Mouse (Mus musculus) midbrain, embryonic 12.5 days (tissue): ENCODE data around the gene Ggn. TPM values are rescaled to one million over a fixed set of nuclear protein-coding genes. Genes with fewer than 3 reads are reported as not detected.
A peak's percentile ranks its signal among the peaks of the same experiment; 100 is the strongest.
"Not testable (repeated sequence)": the region's sequence is repeated elsewhere in the genome, so short reads cannot be mapped to it uniquely, and the experiment has no call there.

ENCODE experiments used
- ATAC-seq: fragments of 200-750 bp; cut with Nextera tagmentation; 2 replicates; pipeline ENCODE4 v1.8.0; 2017; ENCODE audit warnings: low read depth, moderate TSS enrichment, moderate library complexity; ENCODE audit not compliant: low FRiP score
- H3K27ac ChIP-seq: fragments of 300-500 bp; sonication (generic); replicated peaks from 2 replicates; pipeline ENCODE4 v1.5.1; 2016; ENCODE audit warnings: mild to moderate bottlenecking
- H3K27me3 ChIP-seq: fragments of 300-500 bp; sonication (generic); 2 replicates; pipeline ENCODE4 v1.6.1; 2016; ENCODE audit warnings: mild to moderate bottlenecking
- H3K36me3 ChIP-seq: fragments of 300-500 bp; sonication (generic); 2 replicates; pipeline ENCODE4 v1.6.1; 2016
- H3K4me1 ChIP-seq: fragments of 300-500 bp; sonication (generic); 2 replicates; pipeline ENCODE4 v1.6.1; 2016
- H3K4me2 ChIP-seq: fragments of 300-500 bp; sonication (generic); replicated peaks from 2 replicates; pipeline ENCODE4 v1.6.1; 2016; ENCODE audit warnings: mild to moderate bottlenecking, moderate library complexity
- H3K4me3 ChIP-seq: fragments of 300-500 bp; sonication (generic); 2 replicates; pipeline ENCODE4 v1.5.1; 2016; ENCODE audit warnings: mild to moderate bottlenecking
- H3K9ac ChIP-seq: fragments of 300-500 bp; sonication (generic); replicated peaks from 2 replicates; pipeline ENCODE4 v1.6.1; 2016; ENCODE audit warnings: mild to moderate bottlenecking, moderate library complexity
- H3K9me3 ChIP-seq: fragments of 300-500 bp; sonication (generic); 2 replicates; pipeline ENCODE4 v1.6.1; 2016; ENCODE audit warnings: mild to moderate bottlenecking
- WGBS: fragments of 180-500 bp; shearing (Covaris S2); methylation state at CpG from one replicate; pipeline ENCODE4 v1.1.7; 2016; 5-methylcytosine and 5-hydroxymethylcytosine counted together
- polyA plus RNA-seq: library from polyadenylated mRNA; unstranded; fragments of >200 nt; fragmentation: Nextera tagmentation; extraction: Ambion mirVana; gene quantifications from 2 replicates; pipeline ENCODE4 v1.2.1, GENCODE M21; 2016

The Ggn gene
- polyA plus RNA-seq, 1 experiment from 2014 or later: 0.78 TPM

DNA sequence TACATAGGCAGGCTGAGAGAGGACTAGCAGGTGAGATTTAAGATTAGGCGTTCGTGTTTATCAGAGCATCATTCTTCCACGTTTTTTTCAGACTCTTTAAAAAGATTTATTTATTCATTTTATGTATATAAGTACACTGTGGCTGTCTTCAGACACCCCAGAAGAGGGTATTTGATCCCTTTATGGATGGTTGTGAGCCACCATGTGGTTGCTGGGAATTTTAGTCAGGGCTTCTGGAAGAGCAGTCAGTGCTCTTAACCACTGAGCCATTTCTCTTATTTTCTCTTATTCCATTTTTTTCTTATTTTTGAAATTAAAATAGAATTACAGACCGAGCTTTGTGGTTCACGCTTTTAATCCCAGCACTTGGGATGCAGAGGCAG lies 10.8 kb downstream of the Ggn start:
- peak overlapping the region; percentile 66 for H3K27ac ChIP-seq
- H3K4me2 ChIP-seq: peak overlapping the region; percentile 85
- H3K27me3 ChIP-seq: no peaks in the 10 kb centered on the region
- peaks cover 12% of the 10 kb centered on the region for H3K36me3 ChIP-seq
- no peak overlapping the region for H3K9ac ChIP-seq
- no peaks in the 10 kb centered on the region for H3K9me3 ChIP-seq
- peaks cover 17% of the 10 kb centered on the region for H3K4me1 ChIP-seq
- no peak; the same call in 1 of the 2 replicates for ATAC-seq
- 42% methylated on average over 5 of the region's 5 CpGs for WGBS
- H3K4me3 ChIP-seq: peak overlapping the region; percentile 69

GRCm38 (mm10) chr7:29181323-29181722 lies 11.3 kb downstream of the Ggn start:
- Histone ChIP-seq H3K4me1 (peaks cover 17% of the 10 kb centered on the region), H3K4me2 (peak overlapping the region; percentile 85; the same call in 1 of the 2 replicates), H3K4me3 (0 out of 2 replicates have a peak overlapping the region, but pooled peaks have one; percentile 69)
- H3K27ac ChIP-seq, ATAC-seq, H3K27me3 ChIP-seq, H3K9me3 ChIP-seq, H3K9ac ChIP-seq, H3K36me3 ChIP-seq: not testable (repeated sequence)
- 86% methylated on average over 4 of the region's 4 CpGs for WGBS

GRCm38 (mm10) chr7:29194230-29194629 lies 24.2 kb downstream of the Ggn start:
- WGBS: 82% methylated on average over 1 of the region's 1 CpGs
- not testable (repeated sequence) for H3K27ac ChIP-seq, H3K4me2 ChIP-seq, ATAC-seq, H3K27me3 ChIP-seq, H3K36me3 ChIP-seq, H3K4me1 ChIP-seq, H3K4me3 ChIP-seq, H3K9ac ChIP-seq, H3K9me3 ChIP-seq

DNA sequence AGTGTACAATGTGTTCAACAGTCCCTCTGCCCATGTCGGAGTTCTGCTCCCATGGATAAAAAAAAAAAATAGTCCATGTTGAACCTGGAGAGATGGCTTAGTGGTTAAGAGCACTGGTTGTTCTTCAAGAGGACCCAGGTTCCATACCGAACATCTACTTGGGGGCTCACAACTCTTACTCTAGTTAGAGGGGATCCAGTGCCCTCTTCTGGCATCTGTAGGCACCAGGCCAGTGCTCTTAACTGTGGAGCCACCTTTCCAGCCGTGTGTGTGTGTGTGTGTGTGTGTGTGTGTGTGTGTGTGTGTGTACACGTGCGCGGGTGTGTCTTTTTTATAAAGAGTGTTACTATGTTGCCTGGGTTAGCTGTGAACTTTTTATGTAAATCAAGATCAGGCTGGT lies 32.6 kb downstream of the Ggn start:
- 88% methylated on average over 6 of the region's 6 CpGs for WGBS
- Histone ChIP-seq H3K9ac (no peak overlapping the region), H3K27ac (no peak overlapping the region), H3K27me3 (no peaks in the 10 kb centered on the region), H3K4me2 (no peak overlapping the region), H3K4me1 (no peaks in the 10 kb centered on the region), H3K36me3 (no peaks in the 10 kb centered on the region), H3K4me3 (no peak overlapping the region), H3K9me3 (no peaks in the 10 kb centered on the region)
- ATAC-seq: no peak

DNA sequence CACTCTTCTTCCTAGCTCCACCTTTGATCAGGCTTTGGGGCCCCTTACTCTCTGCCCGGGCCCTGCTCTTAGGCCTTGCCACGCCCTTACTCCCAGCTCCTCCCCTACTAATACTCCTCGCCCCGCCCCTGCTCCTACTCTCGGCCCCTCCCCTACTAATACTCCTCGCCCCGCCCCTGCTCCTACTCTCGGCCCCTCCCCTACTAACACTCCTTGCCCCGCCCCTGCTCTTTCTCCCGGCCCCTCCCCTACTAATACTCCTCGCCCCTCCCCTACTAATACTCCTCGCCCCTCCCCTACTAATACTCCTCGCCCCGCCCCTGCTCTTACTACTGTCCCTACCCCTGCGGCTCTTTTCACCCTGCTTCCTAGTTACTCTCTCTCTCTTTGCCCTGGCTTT lies 41.0 kb downstream of the Ggn start:
- not testable (repeated sequence) for H3K9ac ChIP-seq, H3K9me3 ChIP-seq, H3K4me1 ChIP-seq, H3K36me3 ChIP-seq, H3K27ac ChIP-seq, ATAC-seq
- Histone ChIP-seq H3K27me3 (peaks cover 21% of the 10 kb centered on the region), H3K4me3 (peak overlapping the region; percentile 28; the same call in 1 of the 2 replicates), H3K4me2 (peak overlapping the region; percentile 38)
- 35% methylated on average over 13 of the region's 15 CpGs for WGBS

GRCm38 (mm10) chr7:29211415-29212198 lies 41.6 kb downstream of the Ggn start:
- peak overlapping the region; percentile 38 for H3K4me2 ChIP-seq
- H3K36me3 ChIP-seq: no peaks in the 10 kb centered on the region
- peaks cover 7% of the 10 kb centered on the region; the same call in 1 of the 2 replicates for H3K4me1 ChIP-seq
- no peak overlapping the region for H3K27ac ChIP-seq
- 4% methylated on average over 34 of the region's 34 CpGs for WGBS
- no peak overlapping the region for H3K9ac ChIP-seq
- H3K27me3 ChIP-seq: peaks cover 21% of the 10 kb centered on the region
- peak overlapping the region; percentile 28 for H3K4me3 ChIP-seq
- no peak for ATAC-seq
- H3K9me3 ChIP-seq: no peaks in the 10 kb centered on the region

DNA sequence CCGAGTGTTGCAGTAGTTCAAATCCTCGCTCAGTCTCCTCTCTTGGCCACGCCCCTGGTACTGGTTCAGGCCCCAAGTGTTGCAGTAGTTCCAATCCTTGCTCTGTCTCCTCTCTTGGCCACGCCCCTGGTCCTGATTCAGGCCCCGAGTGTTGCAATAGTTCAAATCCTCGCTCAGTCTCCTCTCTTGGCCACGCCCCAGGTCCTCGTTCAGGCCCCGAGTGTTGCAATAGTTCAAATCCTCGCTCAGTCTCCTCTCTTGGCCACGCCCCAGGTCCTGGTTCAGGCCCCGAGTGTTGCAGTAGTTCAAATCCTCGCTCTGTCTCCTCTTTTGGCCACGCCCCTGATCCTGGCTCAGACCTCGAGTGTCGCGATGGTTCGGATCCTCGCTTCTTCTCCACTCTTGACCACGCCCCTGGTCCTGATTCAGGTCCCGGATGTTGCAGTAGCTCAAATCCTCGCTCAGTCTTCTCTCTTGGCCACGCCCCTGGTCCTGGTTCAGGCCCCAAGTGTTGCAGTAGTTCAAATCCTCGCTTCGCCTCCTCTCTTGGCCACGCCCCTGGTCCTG lies 42.3 kb downstream of the Ggn start:
- Histone ChIP-seq H3K9ac (no peak overlapping the region), H3K4me1 (peaks cover 7% of the 10 kb centered on the region; the same call in 1 of the 2 replicates), H3K27me3 (peaks cover 21% of the 10 kb centered on the region), H3K36me3 (no peaks in the 10 kb centered on the region), H3K4me3 (no peak overlapping the region), H3K9me3 (0 out of 2 replicates have a peak, but pooled peaks cover 4% of the 10 kb centered on the region), H3K4me2 (peak overlapping the region; percentile 38), H3K27ac (no peak overlapping the region)
- WGBS: 14% methylated on average over 26 of the region's 26 CpGs
- ATAC-seq: no peak

DNA sequence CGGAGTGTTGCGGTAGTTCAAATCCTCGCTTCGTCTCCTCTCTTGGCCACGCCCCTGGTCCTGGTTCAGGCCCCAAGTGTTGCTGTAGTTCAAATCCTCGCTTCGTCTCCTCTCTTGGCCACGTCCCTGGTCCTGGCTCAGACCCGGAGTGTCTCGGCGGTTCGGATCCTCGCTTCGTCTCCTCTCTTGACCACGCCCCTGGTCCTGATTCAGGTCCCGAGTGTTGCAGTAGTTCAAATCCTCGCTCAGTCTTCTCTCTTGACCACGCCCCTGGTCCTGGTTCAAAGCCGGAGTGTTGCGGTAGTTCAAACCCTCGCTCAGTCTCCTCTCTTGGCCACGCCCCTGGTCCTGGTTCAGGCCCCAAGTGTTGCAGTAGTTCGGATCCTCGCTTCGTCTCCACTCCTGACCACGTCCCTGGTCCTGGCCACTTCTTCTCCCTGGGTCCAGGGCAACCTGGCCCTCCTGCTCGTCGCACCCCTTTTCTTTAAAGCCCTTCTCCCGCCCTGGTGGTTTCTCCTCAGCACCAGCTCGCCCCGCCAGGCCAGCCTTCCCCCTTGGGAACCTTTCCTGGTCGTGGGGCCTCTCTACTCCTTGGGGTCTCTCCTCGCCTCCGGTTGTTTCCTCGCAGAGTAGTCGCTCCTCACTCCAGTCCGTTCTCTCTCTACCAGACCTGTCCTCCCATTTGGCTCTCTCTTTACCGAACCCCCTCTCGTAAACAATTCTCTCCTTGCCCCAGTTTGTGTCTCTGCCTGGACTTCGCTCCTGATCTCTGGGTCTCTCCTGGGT lies 43.0 kb downstream of the Ggn start:
- H3K4me1 ChIP-seq, H3K9ac ChIP-seq, H3K36me3 ChIP-seq, H3K27ac ChIP-seq, ATAC-seq, H3K9me3 ChIP-seq: not testable (repeated sequence)
- Histone ChIP-seq H3K27me3 (peaks cover 21% of the 10 kb centered on the region), H3K4me3 (peak overlapping the region; percentile 29), H3K4me2 (peak overlapping the region; percentile 48)
- 14% methylated on average over 40 of the region's 40 CpGs for WGBS

GRCm38 (mm10) chr7:29213675-29214082 lies 43.7 kb downstream of the Ggn start, which contains the start of gene Catsperg1:
Gene Catsperg1, minus strand, starts transcription at chr7:29214035.
- peak within 1 kb of the TSS; percentile 29 for H3K4me3 ChIP-seq

GRCm38 (mm10) chr7:29214236-29214635 lies 44.2 kb downstream of the Ggn start:
- 68% methylated on average over 2 of the region's 2 CpGs for WGBS
- no peak; the same call in 1 of the 2 replicates for ATAC-seq
- H3K4me3 ChIP-seq: no peak overlapping the region
- no peak overlapping the region for H3K4me2 ChIP-seq
- H3K27ac ChIP-seq: no peak overlapping the region
- peaks cover 21% of the 10 kb centered on the region for H3K27me3 ChIP-seq
- H3K4me1 ChIP-seq: peaks cover 7% of the 10 kb centered on the region; the same call in 1 of the 2 replicates
- no peak overlapping the region for H3K9ac ChIP-seq
- peaks cover 4% of the 10 kb centered on the region; the same call in 1 of the 2 replicates for H3K9me3 ChIP-seq
- H3K36me3 ChIP-seq: no peaks in the 10 kb centered on the region

More at GRCm38 (mm10) chr7:29213675-29214082, 43.7 kb downstream of the Ggn start, which contains the start of gene Catsperg1:
- H3K9me3 ChIP-seq: 0 out of 2 replicates have a peak, but pooled peaks cover 4% of the 10 kb centered on the region
- H3K4me1 ChIP-seq: peaks cover 7% of the 10 kb centered on the region; the same call in 1 of the 2 replicates
- peak; percentile 81 for ATAC-seq
- 1% methylated on average over 20 of the region's 20 CpGs for WGBS
- H3K4me2 ChIP-seq: peak within 1 kb of the TSS; percentile 48
- peaks cover 21% of the 10 kb centered on the region for H3K27me3 ChIP-seq
- no peak within 1 kb of the TSS for H3K9ac ChIP-seq
- no peak within 1 kb of the TSS for H3K27ac ChIP-seq
- H3K36me3 ChIP-seq: no peaks in the 10 kb centered on the region

DNA sequence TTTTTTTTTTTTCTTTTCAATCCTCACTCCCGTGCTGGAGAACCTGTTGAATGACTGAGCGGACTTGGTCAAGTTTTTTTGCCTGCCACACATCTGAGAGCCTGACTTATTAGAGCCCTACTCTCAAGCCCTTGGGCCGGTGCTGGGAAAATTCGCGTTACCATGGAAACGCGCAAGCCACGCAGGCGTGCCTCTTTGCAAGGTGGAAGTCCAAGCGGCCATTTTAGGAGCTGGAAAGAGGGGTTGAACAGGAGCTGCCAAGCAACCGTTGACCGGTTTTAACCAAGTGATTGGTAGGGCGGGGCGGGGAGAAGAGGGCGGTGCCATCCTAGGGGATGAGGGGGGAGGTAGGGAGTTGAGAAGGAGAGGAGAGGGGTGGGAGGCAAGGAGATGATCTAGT lies 44.8 kb downstream of the Ggn start:
- H3K27me3 ChIP-seq: peaks cover 21% of the 10 kb centered on the region
- H3K27ac ChIP-seq: no peak overlapping the region
- ATAC-seq: no peak
- H3K9me3 ChIP-seq: peaks cover 10% of the 10 kb centered on the region
- no peak overlapping the region for H3K9ac ChIP-seq
- 45% methylated on average over 15 of the region's 15 CpGs for WGBS
- no peak overlapping the region for H3K4me3 ChIP-seq
- H3K36me3 ChIP-seq: no peaks in the 10 kb centered on the region
- H3K4me1 ChIP-seq: peaks cover 7% of the 10 kb centered on the region; the same call in 1 of the 2 replicates
- no peak overlapping the region for H3K4me2 ChIP-seq
